7 mouse cellular contexts compared by ENCODE assay signal in the genomic region with DNA sequence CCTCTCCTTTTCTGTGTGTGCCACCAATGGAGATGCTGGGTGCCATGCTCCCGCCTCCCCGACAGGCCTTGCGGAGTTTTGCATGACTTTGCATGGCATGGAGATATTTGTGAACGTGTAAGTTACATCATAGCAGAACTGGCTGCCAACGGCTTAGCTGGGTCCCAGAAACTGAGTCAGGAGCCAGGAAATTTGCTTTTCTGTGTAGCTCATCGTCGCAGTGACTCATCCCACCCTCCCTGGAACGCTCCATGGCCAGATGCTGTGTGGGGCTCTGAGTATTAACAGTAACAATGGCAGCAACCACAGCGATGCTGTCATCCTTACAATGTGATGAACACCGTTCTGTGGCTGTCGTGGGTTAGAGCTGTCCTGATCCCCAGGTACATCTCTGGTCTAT.
DNase-seq lines count a peak whose midpoint lies in the region.

No protein-coding gene starts in this region.

- DNase-seq in 3134 (ENCODE audit: extremely low read depth, insufficient read length, low spot score) (peak; percentile 53), 3T3-L1 (ENCODE audit: low read depth, low spot score) (peak; percentile 66), adipocyte (ENCODE audit: low spot score) (no peak)
- peak; percentile 87 to 95 for DNase-seq in frontal cortex, postnatal 36 days (ENCODE audit: low spot score in 2 of 2)
- peak; percentile 84 to 92 for DNase-seq in left cerebral cortex, adult 18-20 months (ENCODE audit: low spot score in 2 of 2)
- DNase-seq in kidney, adult 9 months = no peak
- DNase-seq in kidney, postnatal 25 days = no peak

Comparison
In these comparisons a context has a peak if more than half of its experiments do, and no peak if none do; other contexts are left out.
1. DNase-seq: peak in 3134 (single experiment), 3T3-L1 (single experiment), frontal cortex, postnatal 36 days (2 of 2) and left cerebral cortex, adult 18-20 months (2 of 2); none in adipocyte (single experiment), kidney, adult 9 months (single experiment) and kidney, postnatal 25 days (0 of 2).